Mouse (Mus musculus) C2C12 (cell line): ENCODE measurements around the gene Scd4.

ENCODE experiments used
- CEBPB ChIP-seq: IDR thresholded peaks from one replicate; pipeline ENCODE4 v1.6.1; 2011; ENCODE audit warnings: low read depth, mild to moderate bottlenecking, control low read depth, moderate library complexity
- CTCF ChIP-seq: IDR thresholded peaks from one replicate; pipeline ENCODE4 v1.5.1; 2011; ENCODE audit not compliant: control insufficient read depth, insufficient read depth, insufficient read length
- MAX ChIP-seq: IDR thresholded peaks from one replicate; pipeline ENCODE4 v1.6.1; 2011; ENCODE audit warnings: mild to moderate bottlenecking, control low read depth
- MYOG ChIP-seq: IDR thresholded peaks from one replicate; pipeline ENCODE4 v1.6.1; 2011; ENCODE audit not compliant: control insufficient read depth, insufficient read length; ENCODE audit errors: extremely low read depth

DNA sequence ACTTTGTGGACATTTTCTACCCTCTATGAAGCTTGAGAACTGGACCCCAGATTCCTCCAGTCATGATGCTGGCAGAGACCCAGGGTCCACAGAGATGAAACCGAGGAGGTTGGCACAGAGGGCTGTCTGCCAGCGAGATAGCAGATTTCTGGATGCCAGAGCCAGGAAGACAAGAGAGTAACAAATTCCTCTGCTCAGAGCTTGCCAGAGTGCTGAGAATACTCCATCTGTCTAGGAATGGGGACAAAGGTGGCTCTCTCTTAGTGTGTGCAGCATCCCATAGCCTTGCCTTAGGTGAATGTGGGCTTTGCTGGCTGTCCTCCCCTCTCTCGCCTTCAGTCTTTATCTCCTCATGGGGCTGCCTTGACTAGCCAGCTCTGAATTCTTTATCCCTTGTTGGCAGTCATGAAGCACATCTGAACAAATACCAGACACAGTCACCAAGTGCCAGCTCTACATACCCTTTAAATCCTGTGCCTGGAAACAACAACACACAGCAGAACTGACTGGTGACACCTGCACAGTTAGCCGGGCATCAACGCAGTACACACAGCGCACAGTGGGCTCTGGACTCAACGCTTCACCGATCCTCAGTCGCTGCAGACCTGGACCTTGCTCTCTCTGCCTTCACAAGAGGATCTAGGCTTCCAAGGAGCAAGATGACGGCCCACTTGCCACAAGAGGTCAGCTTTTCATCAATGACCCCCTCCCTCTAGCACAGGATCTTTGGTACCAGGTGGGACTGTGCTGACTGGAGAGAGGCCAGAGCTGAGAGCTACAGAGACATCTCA lies at the start of gene Scd4:
- TF ChIP-seq CTCF (no peak), MYOG (no peak), CEBPB (no peak), MAX (no peak)
